Mouse (Mus musculus) MEL (cell line): ENCODE measurements at regions not wholly inside any gene's neighbourhood (a gene's known extent, or its start where the extent isn't known, plus 50 kb on each side); places are given as distances from the start of the nearest gene placed in this dataset.

ENCODE experiments used
- E2F4 ChIP-seq: IDR thresholded peaks from 2 replicates; pipeline ENCODE4 v1.6.1; 2011; ENCODE audit warnings: low read depth, low read length, improper control_type of control experiment, borderline replicate concordance
- EP300 ChIP-seq, 2 experiments: IDR thresholded peaks; 2 replicates each; pipeline ENCODE4 v1.6.1; 2011; ENCODE audit warnings: improper control_type of control experiment in 2 of 2, low read length in 2 of 2, low read depth in 1 of 2, mild to moderate bottlenecking in 1 of 2
- GABPA ChIP-seq: IDR thresholded peaks from 2 replicates; pipeline ENCODE4 v1.6.1; 2012; ENCODE audit warnings: low read depth, mild to moderate bottlenecking, inconsistent platforms, low read length, improper control_type of control experiment, moderate library complexity
- MXI1 ChIP-seq: IDR thresholded peaks from 2 replicates; pipeline ENCODE4 v1.6.1; 2011; ENCODE audit warnings: mild to moderate bottlenecking, low read depth, low read length, improper control_type of control experiment
- MYC ChIP-seq: IDR thresholded peaks from 2 replicates; pipeline ENCODE4 v1.6.1; 2011; ENCODE audit warnings: low read depth, mild to moderate bottlenecking, low read length, improper control_type of control experiment, moderate library complexity
- POLR2AphosphoS2 ChIP-seq: IDR thresholded peaks from 2 replicates; pipeline ENCODE4 v1.6.1; 2011; ENCODE audit warnings: low read length, improper control_type of control experiment
- SIN3A ChIP-seq: IDR thresholded peaks from 2 replicates; pipeline ENCODE4 v1.6.1; 2012; ENCODE audit warnings: low read length, improper control_type of control experiment, inconsistent platforms
- UBTF ChIP-seq: IDR thresholded peaks from 2 replicates; pipeline ENCODE4 v1.6.1; 2012; ENCODE audit warnings: low read depth, mild to moderate bottlenecking, inconsistent platforms, low read length, improper control_type of control experiment, moderate library complexity, borderline replicate concordance; ENCODE audit not compliant: insufficient read depth
- USF2 ChIP-seq, 2 experiments: IDR thresholded peaks; 2 replicates each; pipeline ENCODE4 v1.6.1; 2011 to 2012; ENCODE audit warnings: improper control_type of control experiment in 2 of 2, low read length in 2 of 2, borderline replicate concordance in 1 of 2, inconsistent platforms in 1 of 2, low read depth in 1 of 2, mild to moderate bottlenecking in 1 of 2; ENCODE audit not compliant: insufficient read depth in 1 of 2
- ZNF384 ChIP-seq: IDR thresholded peaks from 2 replicates; pipeline ENCODE4 v1.6.1; 2012; ENCODE audit warnings: low read depth, mild to moderate bottlenecking, inconsistent platforms, low read length, improper control_type of control experiment

DNA sequence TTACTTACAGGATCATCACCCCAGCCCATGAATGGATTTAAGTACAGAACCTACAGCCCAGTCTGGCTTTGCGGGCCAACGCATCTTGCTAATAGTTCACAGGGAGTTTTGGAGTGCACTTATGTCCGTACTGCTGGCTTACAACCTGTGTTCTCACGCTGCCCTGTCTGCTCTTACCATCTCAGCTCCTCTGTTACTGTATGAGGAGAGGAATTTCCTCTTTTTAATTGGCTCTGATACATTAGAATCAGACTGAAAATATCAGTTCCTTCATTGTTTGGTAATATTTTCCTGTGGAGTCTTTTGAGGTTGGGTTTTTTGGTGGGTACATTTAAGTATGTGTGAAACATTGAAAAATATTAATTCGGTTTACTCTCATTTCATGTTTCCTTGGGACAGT is 221.3 kb upstream of the Cxcr4 start:
- TF ChIP-seq POLR2AphosphoS2: no peak
- TF ChIP-seq MXI1: no peak
- TF ChIP-seq MYC: no peak
- no peak for TF ChIP-seq SIN3A
- no peak for TF ChIP-seq USF2 (IDR thresholded peaks at IDR 0.05; ENCODE audit: borderline replicate concordance in 1 of 2, insufficient read depth in 1 of 2, low read depth in 1 of 2, low read length in 2 of 2)
- TF ChIP-seq ZNF384: no peak
- TF ChIP-seq UBTF: no peak
- no peak for TF ChIP-seq GABPA
- no peak for TF ChIP-seq EP300 (IDR thresholded peaks at IDR 0.05; ENCODE audit: low read depth in 1 of 2, low read length in 2 of 2)
- no peak for TF ChIP-seq E2F4
